Mouse (Mus musculus): ENCODE measurements around the gene Nxph1.
A peak's percentile ranks its signal among the peaks of the same experiment; 100 is the strongest.

Nxph1 gene

GRCm38 (mm10) chr6:9133589-9134279 is 185.5 kb downstream of the Nxph1 start:
- no peak for DNase-seq (ENCODE audit: low spot score)

- DNase-seq (ENCODE audit: low spot score) = no peak
Measured at GRCm38 (mm10) chr6:9147966-9148365, 199.7 kb downstream of the Nxph1 start.

- DNase-seq (ENCODE audit: low spot score) = no peak
Measured at GRCm38 (mm10) chr6:9149791-9150190, 201.6 kb downstream of the Nxph1 start.

- DNase-seq (ENCODE audit: low spot score) = no peak
Measured at GRCm38 (mm10) chr6:9159191-9159590, 211.0 kb downstream of the Nxph1 start.

GRCm38 (mm10) chr6:9182477-9182876 is 234.2 kb downstream of the Nxph1 start:
- DNase-seq (ENCODE audit: low spot score) = no peak

GRCm38 (mm10) chr6:9210730-9211129 is 262.5 kb downstream of the Nxph1 start:
- DNase-seq (ENCODE audit: low spot score) = no peak

GRCm38 (mm10) chr6:9220724-9221453 is 272.7 kb downstream of the Nxph1 start:
- DNase-seq (ENCODE audit: low spot score) = no peak

GRCm38 (mm10) chr6:9234802-9235201 is 286.6 kb downstream of the Nxph1 start:
- DNase-seq (ENCODE audit: low spot score) = peak; percentile 17

- DNase-seq (ENCODE audit: low spot score) = no peak
Measured at GRCm38 (mm10) chr6:9267998-9268397, 319.8 kb downstream of the Nxph1 start.
